Mouse (Mus musculus) yolk sac, embryonic 10.5 days (tissue): ENCODE data around the gene Crabp2.

Source experiments
- DNase-seq: peaks from one replicate; pipeline ENCODE4 v3.0.0-alpha.2; 2017; ENCODE audit warnings: low spot score

Crabp2 gene

GRCm38 (mm10) chr3:87985505-87986320 lies 37.2 kb downstream of the Crabp2 start:
- DNase-seq: no peak

GRCm38 (mm10) chr3:87986868-87987267 lies 38.4 kb downstream of the Crabp2 start:
- peak; percentile 93 for DNase-seq

- peak; percentile 62 for DNase-seq
Observed at GRCm38 (mm10) chr3:87987633-87988032, 39.2 kb downstream of the Crabp2 start.

- no peak for DNase-seq
Observed at GRCm38 (mm10) chr3:87988068-87988467, 39.6 kb downstream of the Crabp2 start.

- DNase-seq: no peak
Observed at GRCm38 (mm10) chr3:87989935-87990334, 41.5 kb downstream of the Crabp2 start.

- DNase-seq: peak; percentile 57
Observed at GRCm38 (mm10) chr3:87993436-87993835, 45.0 kb downstream of the Crabp2 start.

- DNase-seq: no peak
Observed at GRCm38 (mm10) chr3:87995331-87995730, 46.9 kb downstream of the Crabp2 start.

- DNase-seq: no peak
Observed at GRCm38 (mm10) chr3:87996401-87996800, 47.9 kb downstream of the Crabp2 start.

GRCm38 (mm10) chr3:87996971-87997614 lies 48.6 kb downstream of the Crabp2 start:
- DNase-seq: no peak

GRCm38 (mm10) chr3:87998747-87999146 lies 50.3 kb downstream of the Crabp2 start:
- DNase-seq: no peak

GRCm38 (mm10) chr3:87999243-87999895 lies 50.9 kb downstream of the Crabp2 start:
- DNase-seq: no peak

GRCm38 (mm10) chr3:88000181-88000580 lies 51.7 kb downstream of the Crabp2 start, which contains the start of gene Bcan:
Bcan (minus strand) TSS chr3:88000230.
- no peak for DNase-seq

GRCm38 (mm10) chr3:88000816-88001595 lies 52.5 kb downstream of the Crabp2 start:
- DNase-seq: no peak

- DNase-seq: no peak
Observed at GRCm38 (mm10) chr3:88002291-88002976, 54.0 kb downstream of the Crabp2 start.
